Mouse (Mus musculus): Measurements from ENCODE around the gene Vmp1.

Vmp1 gene

GRCm38 (mm10) chr11:86675520-86675919 lies 8.1 kb downstream of the Vmp1 start:
- no peak for DNase-seq (ENCODE audit: extremely low read depth, low read depth, low spot score)

- DNase-seq (ENCODE audit: extremely low read depth, low read depth, low spot score): no peak
These were observed 10.9 kb downstream of the Vmp1 start for GRCm38 (mm10) chr11:86672772-86673171.

GRCm38 (mm10) chr11:86671041-86671675 lies 12.5 kb downstream of the Vmp1 start:
- no peak for DNase-seq (ENCODE audit: extremely low read depth, low read depth, low spot score)

DNA sequence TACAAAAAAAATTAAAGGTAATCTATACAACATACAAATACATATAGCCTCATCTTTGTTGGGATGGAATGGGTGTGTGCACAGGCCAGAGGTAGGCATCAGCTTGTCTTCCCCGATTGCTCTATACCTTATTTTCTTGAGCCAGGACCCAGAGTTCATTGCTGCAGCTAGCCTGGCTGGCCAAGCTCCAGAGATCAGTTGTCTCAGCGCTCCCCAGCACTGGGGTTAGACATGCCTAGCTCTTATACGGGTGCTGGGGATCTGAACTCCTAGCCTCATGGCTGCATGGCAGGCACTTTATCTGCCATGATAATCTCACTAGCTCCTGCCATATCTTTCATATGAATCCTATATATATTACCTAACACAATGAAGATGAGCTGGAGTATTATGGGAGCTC lies 15.5 kb downstream of the Vmp1 start:
- no peak for DNase-seq (ENCODE audit: extremely low read depth, low read depth, low spot score)

DNA sequence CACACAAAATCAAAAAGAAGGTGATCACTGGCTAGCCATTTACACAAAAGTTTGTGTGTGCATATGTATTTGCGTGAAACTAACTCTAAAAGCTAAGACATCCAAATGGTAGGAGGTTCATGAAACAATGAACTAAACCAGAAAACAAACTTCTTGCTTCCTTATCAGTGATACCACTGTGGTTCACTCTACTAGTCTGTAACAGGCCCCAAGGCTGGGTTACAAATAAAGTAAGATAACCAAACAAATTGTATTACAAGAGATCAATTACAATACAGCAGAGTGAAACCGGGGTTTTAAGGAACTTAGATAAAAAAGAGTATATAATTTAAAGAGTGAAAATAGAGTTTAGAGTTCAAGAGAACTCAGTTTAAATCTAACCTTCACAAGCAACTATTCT lies 16.1 kb downstream of the Vmp1 start:
- DNase-seq (ENCODE audit: extremely low read depth, low read depth, low spot score): no peak

GRCm38 (mm10) chr11:86664406-86664805 lies 19.2 kb downstream of the Vmp1 start:
- DNase-seq (ENCODE audit: extremely low read depth, low read depth, low spot score): no peak

GRCm38 (mm10) chr11:86663977-86664376 lies 19.7 kb downstream of the Vmp1 start:
- DNase-seq (ENCODE audit: extremely low read depth, low read depth, low spot score): no peak

- DNase-seq (ENCODE audit: extremely low read depth, low read depth, low spot score): no peak
These were observed 20.4 kb downstream of the Vmp1 start for GRCm38 (mm10) chr11:86662986-86663895.

GRCm38 (mm10) chr11:86657863-86658262 lies 25.8 kb downstream of the Vmp1 start:
- no peak for DNase-seq (ENCODE audit: extremely low read depth, low read depth, low spot score)

DNA sequence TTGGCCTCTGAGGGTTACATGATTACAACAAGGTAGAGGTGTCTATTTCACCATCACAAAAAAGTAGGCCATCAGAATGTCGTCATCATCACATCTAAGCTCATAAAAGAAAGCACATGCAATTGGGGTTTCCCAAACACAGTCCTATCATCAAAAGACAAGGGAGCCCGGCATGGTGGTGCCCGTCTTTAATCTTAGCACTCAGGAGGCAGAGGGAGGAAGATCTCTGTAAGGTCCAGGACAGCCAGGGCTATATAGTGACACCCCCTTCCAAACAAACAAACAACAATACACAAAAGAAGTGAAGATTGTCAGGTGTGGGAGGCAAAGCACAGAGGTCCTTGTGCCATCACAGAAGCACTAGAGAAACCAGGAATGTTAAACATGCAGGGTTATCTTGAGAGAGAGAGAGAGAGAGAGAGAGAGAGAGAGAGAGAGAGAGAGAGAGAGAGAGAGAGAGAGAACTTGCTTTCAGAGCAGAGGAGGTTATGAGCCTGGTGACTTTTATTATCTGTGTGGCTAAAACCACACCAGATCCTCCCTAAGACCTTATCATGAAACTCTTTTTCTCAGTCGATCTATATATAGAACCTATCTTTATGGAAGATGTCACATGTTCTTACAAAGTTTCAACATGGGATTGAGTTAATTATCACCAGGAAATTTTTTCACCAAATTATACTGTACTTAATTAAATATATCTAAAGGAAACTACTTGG lies 26.6 kb downstream of the Vmp1 start:
- no peak for DNase-seq (ENCODE audit: extremely low read depth, low read depth, low spot score)

DNA sequence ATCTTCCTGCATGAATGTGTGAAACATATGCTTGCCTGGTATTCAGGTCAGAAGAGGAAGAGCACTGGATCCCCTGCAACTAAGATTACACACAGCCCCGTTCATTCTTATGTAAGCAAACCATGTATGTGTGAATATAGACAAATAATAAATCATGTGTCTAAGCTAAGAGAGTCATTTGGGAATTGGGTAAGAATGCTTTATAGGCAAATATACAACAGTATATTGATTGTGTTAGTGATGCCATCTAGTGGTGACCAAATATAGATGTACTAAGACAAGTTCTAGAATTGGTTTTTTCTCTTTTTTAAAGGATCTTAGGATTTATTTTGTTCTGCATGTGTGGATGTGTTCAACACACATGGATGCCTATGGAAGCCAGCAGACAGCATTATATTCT lies 28.0 kb downstream of the Vmp1 start:
- no peak for DNase-seq (ENCODE audit: extremely low read depth, low read depth, low spot score)

DNA sequence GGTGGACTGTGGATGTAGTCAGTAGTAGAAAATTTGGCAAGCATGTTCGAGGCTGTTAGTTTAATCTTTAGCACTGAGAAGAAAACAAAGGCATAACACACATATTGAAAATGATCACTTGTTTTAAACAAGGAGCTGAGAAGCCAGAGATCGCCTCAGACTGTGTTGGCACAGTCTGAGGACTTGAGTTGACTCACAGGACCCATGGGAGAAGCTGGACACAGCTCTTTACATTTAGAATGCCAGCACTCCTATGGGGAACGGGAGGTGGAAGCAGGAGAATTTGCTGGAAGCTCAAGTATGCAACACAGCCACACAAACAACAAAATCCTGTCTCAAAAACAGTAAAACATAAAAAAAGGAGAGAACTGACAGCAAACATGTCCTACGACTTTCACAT lies 29.5 kb downstream of the Vmp1 start:
- no peak for DNase-seq (ENCODE audit: extremely low read depth, low read depth, low spot score)

- DNase-seq (ENCODE audit: extremely low read depth, low read depth, low spot score): no peak
These were observed 30.2 kb downstream of the Vmp1 start for GRCm38 (mm10) chr11:86653446-86653845.

DNA sequence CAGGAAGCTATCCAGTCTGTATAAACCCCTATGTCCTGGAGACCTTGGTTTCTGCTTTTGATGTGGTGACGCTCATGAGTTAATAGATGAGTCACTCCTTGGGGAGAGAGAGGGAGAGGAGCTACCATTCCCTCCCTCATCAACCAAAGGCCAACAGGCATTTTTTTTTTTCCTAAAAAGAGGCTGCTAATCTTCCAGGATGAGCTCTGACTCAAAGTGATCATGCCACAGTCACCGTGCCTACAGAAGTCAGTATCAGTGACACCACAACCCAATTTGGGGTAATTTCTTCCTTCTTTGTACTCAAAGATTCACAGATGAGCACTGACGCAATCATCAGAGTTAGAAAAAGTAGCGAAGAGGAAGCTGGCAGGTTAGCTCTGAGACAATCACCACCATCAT lies 31.1 kb downstream of the Vmp1 start:
- DNase-seq (ENCODE audit: extremely low read depth, low read depth, low spot score): no peak

DNA sequence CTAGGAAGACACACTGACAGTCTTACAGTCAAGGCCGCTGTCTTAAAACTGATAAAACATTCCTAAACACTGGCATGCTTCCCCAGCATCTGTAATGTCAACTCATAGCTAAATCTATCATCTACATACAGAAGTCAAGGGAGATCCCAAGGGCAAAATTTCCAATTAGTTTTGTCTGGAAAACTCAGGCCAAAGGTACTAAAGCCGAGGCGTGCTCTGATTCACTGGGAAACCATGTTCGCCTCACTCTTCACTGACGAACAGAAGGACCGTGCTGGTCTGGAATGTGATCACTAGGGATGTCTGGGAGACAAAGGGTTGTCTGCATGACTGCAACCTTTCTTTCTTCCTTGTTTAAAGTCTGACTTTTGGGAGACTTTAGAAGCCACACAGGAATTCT lies 33.0 kb downstream of the Vmp1 start:
- DNase-seq (ENCODE audit: extremely low read depth, low read depth, low spot score): no peak

DNA sequence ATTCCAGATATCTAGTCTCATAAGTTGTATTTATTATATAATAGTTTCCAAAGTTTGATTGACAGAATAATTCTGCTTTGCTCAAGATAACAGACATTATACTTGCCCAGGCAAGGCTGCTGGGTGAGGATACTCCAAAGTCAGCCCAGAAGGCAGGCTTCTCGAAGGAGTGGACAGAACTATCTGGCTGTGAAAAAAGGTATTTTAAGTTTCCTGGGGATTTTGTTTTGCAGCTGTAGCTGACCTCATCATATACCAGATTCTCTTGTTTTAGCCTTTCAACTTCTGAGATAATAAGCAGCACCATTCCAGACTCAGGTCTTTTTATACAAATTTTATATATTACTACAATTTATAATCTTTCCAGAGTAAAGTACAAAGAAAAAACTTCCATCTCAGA lies 34.1 kb downstream of the Vmp1 start:
- DNase-seq (ENCODE audit: extremely low read depth, low read depth, low spot score): no peak

- no peak for DNase-seq (ENCODE audit: extremely low read depth, low read depth, low spot score)
These were observed 35.8 kb downstream of the Vmp1 start for GRCm38 (mm10) chr11:86647706-86648447.

DNA sequence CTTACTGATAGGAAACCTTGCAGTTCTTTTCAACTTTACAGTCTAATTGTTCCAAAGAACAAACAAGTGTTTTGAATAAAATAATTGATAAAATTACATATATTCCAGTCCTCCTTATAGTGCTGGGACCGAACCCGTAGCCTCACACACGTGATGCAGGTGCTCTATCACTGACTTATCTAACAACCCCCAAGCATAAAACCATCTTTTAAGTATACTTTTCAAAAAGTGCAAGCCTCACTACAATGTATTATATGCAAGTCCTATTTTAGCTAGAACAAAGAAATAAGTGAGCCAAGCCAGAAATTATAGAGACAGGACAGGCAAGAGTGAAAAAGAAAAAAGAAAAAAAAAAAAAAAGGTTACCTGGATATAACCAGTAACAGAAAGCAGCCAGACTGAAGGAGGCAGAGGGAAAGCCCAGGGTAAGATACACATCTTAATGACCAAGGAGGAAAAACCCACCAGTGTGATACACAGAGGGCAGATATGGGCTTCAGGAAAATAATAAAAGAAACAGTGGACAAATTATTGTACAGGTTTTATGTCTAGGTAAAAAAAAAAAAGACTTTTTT lies 36.7 kb downstream of the Vmp1 start:
- no peak for DNase-seq (ENCODE audit: extremely low read depth, low read depth, low spot score)

DNA sequence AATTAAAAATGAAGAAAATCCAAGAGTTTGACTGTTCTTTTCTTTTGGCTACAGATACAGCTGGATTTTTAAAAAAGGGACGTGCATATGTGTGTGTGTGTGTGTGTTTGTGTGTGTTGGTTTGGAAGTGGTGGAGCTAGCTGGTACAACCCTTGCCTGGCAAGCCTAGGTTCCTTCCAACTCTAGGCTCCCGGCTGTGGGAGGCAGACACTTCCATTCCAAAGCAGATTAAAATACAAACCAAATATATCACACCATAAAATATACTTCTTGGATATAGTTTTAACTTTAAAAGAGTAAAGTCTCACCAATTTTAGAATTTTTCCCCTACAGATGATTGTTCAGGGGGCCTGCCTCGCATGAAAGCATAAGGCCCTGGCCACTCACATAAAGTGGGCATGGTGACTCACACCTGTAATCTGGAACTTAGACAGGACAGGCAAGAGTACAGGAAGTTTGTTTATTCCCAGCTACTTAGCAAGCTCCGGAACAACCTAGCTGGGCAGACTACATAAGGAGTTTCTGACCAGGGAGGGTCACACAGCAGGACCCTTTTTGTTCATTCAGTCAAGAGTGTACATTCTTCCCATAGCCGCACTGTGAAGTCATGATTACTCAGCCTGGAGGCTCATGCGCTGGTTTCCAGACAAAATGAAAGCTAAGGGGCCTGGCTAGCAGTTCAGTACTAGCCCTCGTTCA lies 37.4 kb downstream of the Vmp1 start:
- DNase-seq (ENCODE audit: extremely low read depth, low read depth, low spot score): no peak

- no peak for DNase-seq (ENCODE audit: extremely low read depth, low read depth, low spot score)
These were observed 39.1 kb downstream of the Vmp1 start for GRCm38 (mm10) chr11:86644553-86644952.
